Mouse (Mus musculus) MEL (cell line): ENCODE data around the gene D10Wsu102e. TPM values are rescaled to one million over a fixed set of nuclear protein-coding genes. Genes with fewer than 3 reads are reported as not detected.

Source experiments
- DNase-seq: peaks from one replicate; pipeline ENCODE4 v3.0.0; 2011; ENCODE audit warnings: low read depth, low spot score
- H3K27ac ChIP-seq: 2 replicates; pipeline ENCODE4 v1.5.1; 2012; ENCODE audit warnings: low read depth, mild to moderate bottlenecking, control low read depth, low read length, moderate library complexity; ENCODE audit not compliant: control insufficient read depth
- H3K27me3 ChIP-seq, 2 experiments: fragments of 150-350 bp in 1 of 2; sonication (generic) in 1 of 2; 2 replicates each; pipeline ENCODE4 v1.6.1; 2012; ENCODE audit warnings: low read length in 2 of 2, mild to moderate bottlenecking in 2 of 2, improper control_type of control experiment in 1 of 2, moderate library complexity in 1 of 2; ENCODE audit not compliant: insufficient read depth in 2 of 2, control insufficient read depth in 1 of 2
- H3K36me3 ChIP-seq, 2 experiments: 2 replicates each; pipeline ENCODE4 v1.6.1; 2012 to 2014; ENCODE audit warnings: low read length in 2 of 2, improper control_type of control experiment in 1 of 2, inconsistent platforms in 1 of 2, mild to moderate bottlenecking in 1 of 2; ENCODE audit not compliant: insufficient read depth in 2 of 2, control insufficient read depth in 1 of 2
- H3K4me1 ChIP-seq, 2 experiments: fragments of 150-350 bp in 1 of 2; sonication (generic) in 1 of 2; 2 replicates each; pipeline ENCODE4 v1.6.1; 2012; ENCODE audit warnings: low read length in 2 of 2, improper control_type of control experiment in 1 of 2, mild to moderate bottlenecking in 1 of 2; ENCODE audit not compliant: insufficient read depth in 2 of 2, control insufficient read depth in 1 of 2
- H3K4me3 ChIP-seq, 2 experiments: fragments of 150-350 bp in 1 of 2; sonication (generic) in 1 of 2; 2 replicates each; pipeline ENCODE4 v1.5.1; 2012; ENCODE audit warnings: low read depth in 2 of 2, low read length in 2 of 2, mild to moderate bottlenecking in 2 of 2, moderate library complexity in 2 of 2, control low read depth in 1 of 2, improper control_type of control experiment in 1 of 2; ENCODE audit not compliant: control insufficient read depth in 1 of 2, insufficient read depth in 1 of 2
- H3K79me2 ChIP-seq: 2 replicates; pipeline ENCODE4 v1.6.1; 2012; ENCODE audit warnings: mild to moderate bottlenecking, low read length, moderate library complexity; ENCODE audit not compliant: control insufficient read depth, poor library complexity, insufficient read depth
- H3K9ac ChIP-seq: 2 replicates; pipeline ENCODE4 v1.6.1; 2012; ENCODE audit warnings: low read depth, mild to moderate bottlenecking, control low read depth, low read length, moderate library complexity; ENCODE audit not compliant: control insufficient read depth, poor library complexity, severe bottlenecking
- H3K9me3 ChIP-seq: fragments of 150-350 bp; sonication (generic); replicated peaks from 2 replicates; pipeline ENCODE4 v1.6.1; 2012; ENCODE audit warnings: mild to moderate bottlenecking, low read length, improper control_type of control experiment, moderate library complexity; ENCODE audit not compliant: insufficient read depth
- CHD1 ChIP-seq: IDR thresholded peaks from 2 replicates; pipeline ENCODE4 v1.6.1; 2012; ENCODE audit warnings: low read depth, mild to moderate bottlenecking, inconsistent platforms, low read length, improper control_type of control experiment
- CHD2 ChIP-seq: IDR thresholded peaks from 2 replicates; pipeline ENCODE4 v1.6.1; 2011; ENCODE audit warnings: low read length, improper control_type of control experiment
- CTCF ChIP-seq, 3 experiments: IDR thresholded peaks in 2 of 3; conservative IDR thresholded peaks in 1 of 3; 2 replicates each; pipeline ENCODE4 v1.5.1; 2011 to 2012; ENCODE audit warnings: low read length in 3 of 3, low read depth in 2 of 3, mild to moderate bottlenecking in 2 of 3, improper control_type of control experiment in 1 of 3, inconsistent platforms in 1 of 3, mixed read lengths in 1 of 3, moderate library complexity in 1 of 3; ENCODE audit not compliant: control insufficient read depth in 1 of 3, insufficient read depth in 1 of 3, poor library complexity in 1 of 3, severe bottlenecking in 1 of 3
- E2F4 ChIP-seq: IDR thresholded peaks from 2 replicates; pipeline ENCODE4 v1.6.1; 2011; ENCODE audit warnings: low read depth, low read length, improper control_type of control experiment, borderline replicate concordance
- ELF1 ChIP-seq: IDR thresholded peaks from 2 replicates; pipeline ENCODE4 v1.6.1; 2014; ENCODE audit warnings: low read depth, mild to moderate bottlenecking, inconsistent platforms, low read length, improper control_type of control experiment, moderate library complexity
- EP300 ChIP-seq, 2 experiments: IDR thresholded peaks; 2 replicates each; pipeline ENCODE4 v1.6.1; 2011; ENCODE audit warnings: improper control_type of control experiment in 2 of 2, low read length in 2 of 2, low read depth in 1 of 2, mild to moderate bottlenecking in 1 of 2
- ETS1 ChIP-seq: IDR thresholded peaks from 2 replicates; pipeline ENCODE4 v1.6.1; 2012; ENCODE audit warnings: low read depth, mild to moderate bottlenecking, inconsistent platforms, low read length, improper control_type of control experiment, moderate library complexity
- GABPA ChIP-seq: IDR thresholded peaks from 2 replicates; pipeline ENCODE4 v1.6.1; 2012; ENCODE audit warnings: low read depth, mild to moderate bottlenecking, inconsistent platforms, low read length, improper control_type of control experiment, moderate library complexity
- GATA1 ChIP-seq: IDR thresholded peaks from 2 replicates; pipeline ENCODE4 v1.6.1; 2011; ENCODE audit warnings: low read depth, low read length, improper control_type of control experiment
- HCFC1 ChIP-seq: IDR thresholded peaks from 2 replicates; pipeline ENCODE4 v1.6.1; 2012; ENCODE audit warnings: low read depth, mild to moderate bottlenecking, inconsistent platforms, low read length, improper control_type of control experiment, moderate library complexity
- JUND ChIP-seq: IDR thresholded peaks from 2 replicates; pipeline ENCODE4 v1.6.1; 2011; ENCODE audit warnings: low read depth, mild to moderate bottlenecking, improper control_type of control experiment, low read length
- KAT2A ChIP-seq: conservative IDR thresholded peaks from 2 replicates; pipeline ENCODE4 v1.6.1; 2012; ENCODE audit warnings: low read depth, low read length, improper control_type of control experiment, inconsistent platforms
- MAFK ChIP-seq: IDR thresholded peaks from 2 replicates; pipeline ENCODE4 v1.6.1; 2011; ENCODE audit warnings: low read depth, mild to moderate bottlenecking, low read length, improper control_type of control experiment, borderline replicate concordance
- MAX ChIP-seq: IDR thresholded peaks from 2 replicates; pipeline ENCODE4 v1.6.1; 2011; ENCODE audit warnings: low read length, improper control_type of control experiment
- MAZ ChIP-seq: IDR thresholded peaks from 2 replicates; pipeline ENCODE4 v1.6.1; 2012; ENCODE audit warnings: low read depth, mild to moderate bottlenecking, inconsistent platforms, low read length, improper control_type of control experiment
- MEF2A ChIP-seq: IDR thresholded peaks from 2 replicates; pipeline ENCODE4 v1.6.1; 2014; ENCODE audit warnings: low read depth, mild to moderate bottlenecking, inconsistent platforms, low read length, improper control_type of control experiment; ENCODE audit not compliant: poor library complexity, insufficient replicate concordance, severe bottlenecking; ENCODE audit errors: extremely low read depth
- MXI1 ChIP-seq: IDR thresholded peaks from 2 replicates; pipeline ENCODE4 v1.6.1; 2011; ENCODE audit warnings: mild to moderate bottlenecking, low read depth, low read length, improper control_type of control experiment
- MYB ChIP-seq: IDR thresholded peaks from 2 replicates; pipeline ENCODE4 v1.6.1; 2011; ENCODE audit warnings: mild to moderate bottlenecking, low read depth, low read length, improper control_type of control experiment
- MYC ChIP-seq: IDR thresholded peaks from 2 replicates; pipeline ENCODE4 v1.6.1; 2011; ENCODE audit warnings: low read depth, mild to moderate bottlenecking, low read length, improper control_type of control experiment, moderate library complexity
- NELFE ChIP-seq: IDR thresholded peaks from 2 replicates; pipeline ENCODE4 v1.6.1; 2011; ENCODE audit warnings: low read depth, low read length, improper control_type of control experiment
- NRF1 ChIP-seq: IDR thresholded peaks from 2 replicates; pipeline ENCODE4 v1.6.1; 2014; ENCODE audit warnings: low read depth, mild to moderate bottlenecking, inconsistent platforms, low read length, improper control_type of control experiment, moderate library complexity; ENCODE audit not compliant: poor library complexity, insufficient read depth, severe bottlenecking
- POLR2A ChIP-seq, 2 experiments: IDR thresholded peaks; 2 replicates each; pipeline ENCODE4 v1.6.1; 2011 to 2012; ENCODE audit warnings: low read length in 2 of 2, mild to moderate bottlenecking in 2 of 2, control low read depth in 1 of 2, improper control_type of control experiment in 1 of 2, low read depth in 1 of 2, moderate library complexity in 1 of 2; ENCODE audit not compliant: control insufficient read depth in 1 of 2, insufficient read depth in 1 of 2, poor library complexity in 1 of 2
- POLR2AphosphoS2 ChIP-seq: IDR thresholded peaks from 2 replicates; pipeline ENCODE4 v1.6.1; 2011; ENCODE audit warnings: low read length, improper control_type of control experiment
- POLR2AphosphoS5 ChIP-seq: IDR thresholded peaks from 2 replicates; pipeline ENCODE4 v1.6.1; 2012; ENCODE audit warnings: low read depth, borderline replicate concordance, mild to moderate bottlenecking, inconsistent platforms, low read length, moderate library complexity, mixed read lengths
- RAD21 ChIP-seq: IDR thresholded peaks from 2 replicates; pipeline ENCODE4 v1.6.1; 2011; ENCODE audit warnings: mild to moderate bottlenecking, low read depth, low read length, improper control_type of control experiment
- RCOR1 ChIP-seq: IDR thresholded peaks from 2 replicates; pipeline ENCODE4 v1.6.1; 2012; ENCODE audit warnings: low read depth, mild to moderate bottlenecking, inconsistent platforms, low read length, improper control_type of control experiment
- SIN3A ChIP-seq: IDR thresholded peaks from 2 replicates; pipeline ENCODE4 v1.6.1; 2012; ENCODE audit warnings: low read length, improper control_type of control experiment, inconsistent platforms
- SMC3 ChIP-seq: IDR thresholded peaks from 2 replicates; pipeline ENCODE4 v1.6.1; 2011; ENCODE audit warnings: low read depth, low read length, improper control_type of control experiment
- TAL1 ChIP-seq: IDR thresholded peaks from 2 replicates; pipeline ENCODE4 v1.6.1; 2012; ENCODE audit warnings: mild to moderate bottlenecking, inconsistent platforms, low read length, moderate library complexity, mixed read lengths
- TBP ChIP-seq: IDR thresholded peaks from 2 replicates; pipeline ENCODE4 v1.8.0; 2011; ENCODE audit warnings: low read depth, low read length, improper control_type of control experiment
- UBTF ChIP-seq: IDR thresholded peaks from 2 replicates; pipeline ENCODE4 v1.6.1; 2012; ENCODE audit warnings: low read depth, mild to moderate bottlenecking, inconsistent platforms, low read length, improper control_type of control experiment, moderate library complexity, borderline replicate concordance; ENCODE audit not compliant: insufficient read depth
- USF1 ChIP-seq: IDR thresholded peaks from 2 replicates; pipeline ENCODE4 v1.6.1; 2014; ENCODE audit warnings: low read depth, mild to moderate bottlenecking, inconsistent platforms, low read length, improper control_type of control experiment, moderate library complexity
- USF2 ChIP-seq, 2 experiments: IDR thresholded peaks; 2 replicates each; pipeline ENCODE4 v1.6.1; 2011 to 2012; ENCODE audit warnings: improper control_type of control experiment in 2 of 2, low read length in 2 of 2, borderline replicate concordance in 1 of 2, inconsistent platforms in 1 of 2, low read depth in 1 of 2, mild to moderate bottlenecking in 1 of 2; ENCODE audit not compliant: insufficient read depth in 1 of 2
- ZC3H11A ChIP-seq: IDR thresholded peaks from 2 replicates; pipeline ENCODE4 v1.6.1; 2012; ENCODE audit warnings: low read depth, mild to moderate bottlenecking, inconsistent platforms, low read length, improper control_type of control experiment
- ZKSCAN1 ChIP-seq: IDR thresholded peaks from 2 replicates; pipeline ENCODE4 v1.6.1; 2012; ENCODE audit warnings: low read depth, mild to moderate bottlenecking, inconsistent platforms, low read length, improper control_type of control experiment, moderate library complexity
- ZMIZ1 ChIP-seq: IDR thresholded peaks from 2 replicates; pipeline ENCODE4 v1.6.1; 2012; ENCODE audit warnings: low read depth, mild to moderate bottlenecking, inconsistent platforms, low read length, improper control_type of control experiment, moderate library complexity
- ZNF384 ChIP-seq: IDR thresholded peaks from 2 replicates; pipeline ENCODE4 v1.6.1; 2012; ENCODE audit warnings: low read depth, mild to moderate bottlenecking, inconsistent platforms, low read length, improper control_type of control experiment
- polyA plus RNA-seq, 2 experiments: library from polyadenylated mRNA; stranded (reverse) in 1 of 2; unstranded in 1 of 2; fragments of >175 nt in 1 of 2; fragments of >200 nt in 1 of 2; gene quantifications; 2 replicates each; pipeline versions ENCODE4 v1.2.1 to v1.2.4; 2012; ENCODE audit warnings: low replicate concordance in 2 of 2, low read depth in 1 of 2; ENCODE audit not compliant: insufficient read length in 2 of 2, insufficient read depth in 1 of 2, missing spikeins in 1 of 2
- total RNA-seq: library from RNA; depleted of rRNA; stranded (reverse); fragments of 300-350 nt; gene quantifications from 2 replicates; pipeline ENCODE4 v1.2.3, GENCODE M21; 2012; rRNA removed

D10Wsu102e gene
- 2.1 and 2.2 TPM in 2 replicates for total RNA-seq
- polyA plus RNA-seq = 1 to 10 TPM; 1.9 to 2.7 TPM

DNA sequence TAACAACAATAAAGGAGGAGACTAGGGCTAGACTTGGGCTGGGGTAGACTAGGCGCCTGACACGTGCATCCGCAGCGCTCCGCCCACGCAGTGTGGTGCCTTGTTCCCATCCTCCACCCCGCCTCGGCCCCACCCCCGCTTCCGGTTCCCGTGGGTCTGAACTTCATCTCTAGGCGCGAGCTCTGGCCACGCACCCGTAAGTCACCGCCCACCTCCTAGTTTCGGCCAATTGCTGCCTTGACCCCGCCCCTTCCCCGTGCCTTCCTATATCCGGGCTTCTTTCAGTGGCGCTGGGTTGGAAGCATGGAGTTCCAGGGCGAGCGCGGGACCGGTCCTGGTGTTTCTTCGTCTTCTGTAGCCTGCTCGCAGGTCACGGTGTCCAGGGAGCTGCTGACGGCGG is at the start of gene D10Wsu102e:
Gene D10Wsu102e (plus strand): TSS at position 266 of the 400 bp plus-strand sequence.
- Histone ChIP-seq H3K36me3 (peaks cover 4 to 20% of the 10 kb centered on the region in 2 experiments), H3K79me2 (peaks cover 31% of the 10 kb centered on the region), H3K9me3 (no peaks in the 10 kb centered on the region), H3K27me3 (no peaks in the 10 kb centered on the region), H3K4me1 (peaks cover 15 to 25% of the 10 kb centered on the region in 2 experiments), H3K4me3 (peak within 1 kb of the TSS; percentile 89 to 98), H3K27ac (peak within 1 kb of the TSS; percentile 66), H3K9ac (peak within 1 kb of the TSS; percentile 91)
- DNase-seq = peak; percentile 99
- TF ChIP-seq CTCF (IDR thresholded peaks at IDR 0.05 in 2 of 3, conservative IDR thresholded peaks at IDR 0.05 in 1 of 3; ENCODE audit: control insufficient read depth in 1 of 3, insufficient read depth in 1 of 3, low read depth in 2 of 3, low read length in 3 of 3, poor library complexity in 1 of 3, severe bottlenecking in 1 of 3) (0 out of 6 replicates have a peak, but pooled peaks of 1 of the 3 experiments have one; percentile 1), ZKSCAN1 (no peak), POLR2AphosphoS2 (peak; percentile 87), MEF2A (no peak), ELF1 (peak; percentile 91), JUND (no peak), POLR2A (IDR thresholded peaks at IDR 0.05; ENCODE audit: control insufficient read depth in 1 of 2, insufficient read depth in 1 of 2, low read depth in 1 of 2, low read length in 2 of 2, poor library complexity in 1 of 2) (peak; percentile 82 to 94; a peak in 3 of 4 replicates), EP300 (IDR thresholded peaks at IDR 0.05; ENCODE audit: low read depth in 1 of 2, low read length in 2 of 2) (peak in 1 of 2 experiments; percentile 57; a peak in 1 of 4 replicates), CHD2 (peak; percentile 74), MXI1 (peak; percentile 99), ETS1 (peak; percentile 69; the same call in 1 of the 2 replicates), NELFE (peak; percentile 96), MYB (no peak), ZMIZ1 (peak; percentile 82; the same call in 1 of the 2 replicates), POLR2AphosphoS5 (no peak), MAFK (no peak), USF2 (IDR thresholded peaks at IDR 0.05; ENCODE audit: borderline replicate concordance in 1 of 2, insufficient read depth in 1 of 2, low read depth in 1 of 2, low read length in 2 of 2) (no peak), MAZ (peak; percentile 84; the same call in 1 of the 2 replicates), USF1 (peak; percentile 76), MYC (peak; percentile 99), SIN3A (peak; percentile 99), TAL1 (no peak), E2F4 (no peak), HCFC1 (peak; percentile 82), SMC3 (no peak), ZC3H11A (no peak), UBTF (no peak), ZNF384 (no peak), KAT2A (peak; percentile 50; the same call in 1 of the 2 replicates), GABPA (no peak), CHD1 (no peak), RAD21 (no peak), NRF1 (peak; percentile 46; the same call in 1 of the 2 replicates), MAX (peak; percentile 97), RCOR1 (no peak), GATA1 (no peak), TBP (peak; percentile 64)
